10 mouse cellular contexts compared by ENCODE assay signal in genomic region chr11:75154053-75154585, GRCm38 (mm10). TPM values are rescaled to one million over a fixed set of nuclear protein-coding genes. Genes with fewer than 3 reads are reported as not detected.
A peak's percentile ranks its signal among the peaks of the same experiment; 100 is the strongest.
DNase-seq lines count a peak whose midpoint lies in the region; ATAC-seq and TF ChIP-seq lines count a peak whose summit lies in the region.
"Had no signal": no experiment of that assay in that cellular context is flagged by ENCODE, and none has a peak within 500 bp of the region (broad histone marks: within the 10 kb centered on the region; RNA-seq: fewer than 3 reads in every experiment).

No protein-coding gene starts in this region.

- H3K79me2 ChIP-seq in MEL (ENCODE audit: control insufficient read depth, insufficient read depth, low read length, poor library complexity) = no peaks in the 10 kb centered on the region

- H3K4me2 ChIP-seq in liver, embryonic 13.5 days = no peak overlapping the region
- H3K4me2 ChIP-seq in liver, embryonic 12.5 days = no peak overlapping the region
- H3K4me2 ChIP-seq: embryonic facial prominence, embryonic 12.5 days; hindbrain, embryonic 15.5 days had no signal

- intact Hi-C loops in gastrocnemius, adult 2 months (cut with DNase I) = no loop called here

- no peaks in the 10 kb centered on the region for H3K9me3 ChIP-seq in liver, embryonic 13.5 days (replicated peaks)
- no peaks in the 10 kb centered on the region for H3K9me3 ChIP-seq in liver, embryonic 12.5 days (replicated peaks)
- H3K9me3 ChIP-seq in MEL (replicated peaks; ENCODE audit: insufficient read depth, low read length) = no peaks in the 10 kb centered on the region
- H3K9me3 ChIP-seq: embryonic facial prominence, embryonic 12.5 days; hindbrain, embryonic 15.5 days had no signal

- no peak overlapping the region for H3K4me3 ChIP-seq in gastrocnemius, adult 2 months
- no peak overlapping the region for H3K4me3 ChIP-seq in liver, embryonic 13.5 days (replicated peaks)
- no peak overlapping the region for H3K4me3 ChIP-seq in liver, embryonic 12.5 days
- H3K4me3 ChIP-seq in MEL (ENCODE audit: control insufficient read depth in 1 of 2, insufficient read depth in 1 of 2, low read depth in 2 of 2, low read length in 2 of 2) = no peak overlapping the region
- H3K4me3 ChIP-seq: embryonic facial prominence, embryonic 12.5 days; hindbrain, embryonic 15.5 days had no signal

- peak overlapping the region; percentile 92 for H3K27ac ChIP-seq in gastrocnemius, adult 2 months
- H3K27ac ChIP-seq in liver, embryonic 13.5 days = peak overlapping the region; percentile 15
- H3K27ac ChIP-seq in liver, embryonic 12.5 days = no peak overlapping the region
- no peak overlapping the region for H3K27ac ChIP-seq in MEL (ENCODE audit: control insufficient read depth, low read depth, low read length)
- H3K27ac ChIP-seq: embryonic facial prominence, embryonic 12.5 days had no signal

- 39% methylated on average over 6 of the region's 6 CpGs for WGBS in liver, embryonic 13.5 days (ENCODE audit: insufficient replicate concordance)
- WGBS in liver, embryonic 12.5 days (ENCODE audit: insufficient replicate concordance) = 50% methylated on average over 6 of the region's 6 CpGs

- H3K36me3 ChIP-seq in liver, embryonic 13.5 days = 0 out of 2 replicates have a peak, but pooled peaks cover 3% of the 10 kb centered on the region
- H3K36me3 ChIP-seq in liver, embryonic 12.5 days = peaks cover 18% of the 10 kb centered on the region
- H3K36me3 ChIP-seq in MEL (ENCODE audit: control insufficient read depth in 1 of 2, insufficient read depth in 2 of 2, low read length in 2 of 2) = peaks cover 7 to 17% of the 10 kb centered on the region in 2 experiments

- 0 out of 2 replicates have a peak, but pooled peaks have one; percentile 22 for ATAC-seq in liver, embryonic 13.5 days (ENCODE audit: low read depth)
- no peak for ATAC-seq in liver, embryonic 12.5 days
- ATAC-seq in megakaryocyte, adult 5-6 weeks (ENCODE audit: poor library complexity, severe bottlenecking) = peak; percentile 57

- H3K27me3 ChIP-seq in liver, embryonic 13.5 days = no peaks in the 10 kb centered on the region
- no peaks in the 10 kb centered on the region for H3K27me3 ChIP-seq in liver, embryonic 12.5 days (replicated peaks)
- no peaks in the 10 kb centered on the region for H3K27me3 ChIP-seq in MEL (ENCODE audit: control insufficient read depth in 1 of 2, insufficient read depth in 2 of 2, low read length in 2 of 2)
- H3K27me3 ChIP-seq: embryonic facial prominence, embryonic 12.5 days; hindbrain, embryonic 15.5 days had no signal

- no peak for DNase-seq in gastrocnemius, adult 2 months
- DNase-seq in gastrocnemius, adult 18-20 months (ENCODE audit: low spot score) = no peak
- no peak for DNase-seq in liver, embryonic 13.5 days
- peak; percentile 57 for DNase-seq in MEL (ENCODE audit: low read depth, low spot score)
- no peak for DNase-seq in ovary, postnatal 36 days (ENCODE audit: low spot score)
- no peak for DNase-seq in thymus, adult 18-20 months

- no peak for TF ChIP-seq EP300 in MEL (IDR thresholded peaks at IDR 0.05; ENCODE audit: low read depth in 1 of 2, low read length in 2 of 2)

- TF ChIP-seq POLR2A in MEL (IDR thresholded peaks at IDR 0.05; ENCODE audit: control insufficient read depth in 1 of 2, insufficient read depth in 1 of 2, low read depth in 1 of 2, low read length in 2 of 2, poor library complexity in 1 of 2) = no peak

- peak; percentile 4; the same call in 1 of the 2 replicates for TF ChIP-seq CTCF in gastrocnemius, adult 2 months (IDR thresholded peaks at IDR 0.05)
- peak in 2 of 3 experiments; percentile 9 to 34; a peak in 3 of 6 replicates for TF ChIP-seq CTCF in MEL (IDR thresholded peaks at IDR 0.05 in 2 of 3, conservative IDR thresholded peaks at IDR 0.05 in 1 of 3; ENCODE audit: control insufficient read depth in 1 of 3, insufficient read depth in 1 of 3, low read depth in 2 of 3, low read length in 3 of 3, poor library complexity in 1 of 3, severe bottlenecking in 1 of 3)

- no peak overlapping the region for H3K9ac ChIP-seq in liver, embryonic 13.5 days
- H3K9ac ChIP-seq in liver, embryonic 12.5 days = no peak overlapping the region
- H3K9ac ChIP-seq in MEL (ENCODE audit: control insufficient read depth, low read depth, low read length, poor library complexity, severe bottlenecking) = no peak overlapping the region
- H3K9ac ChIP-seq: embryonic facial prominence, embryonic 12.5 days; hindbrain, embryonic 15.5 days had no signal

- peaks cover 53% of the 10 kb centered on the region for H3K4me1 ChIP-seq in liver, embryonic 13.5 days (replicated peaks)
- H3K4me1 ChIP-seq in liver, embryonic 12.5 days = peaks cover 55% of the 10 kb centered on the region
- H3K4me1 ChIP-seq in MEL (ENCODE audit: control insufficient read depth in 1 of 2, insufficient read depth in 2 of 2, low read length in 2 of 2) = peaks cover 8 to 21% of the 10 kb centered on the region in 2 experiments
- H3K4me1 ChIP-seq: hindbrain, embryonic 15.5 days had no signal

- peak; percentile 27 for TF ChIP-seq RAD21 in MEL (IDR thresholded peaks at IDR 0.05; ENCODE audit: low read depth, low read length)

TF ChIP-seq in MEL, 35 proteins besides CTCF, POLR2A, EP300 and RAD21:
- peak; percentile 26; the same call in 1 of the 2 replicates for TF ChIP-seq SMC3 (IDR thresholded peaks at IDR 0.05; ENCODE audit: low read depth, low read length)
- TF ChIP-seq BHLHE40 (IDR thresholded peaks at IDR 0.05; ENCODE audit: borderline replicate concordance, low read depth, low read length) = no peak

RNA-seq across cellular contexts. Expression of gene Hic1, which starts 15.2 kb away (rescaled TPM):
- 1 to 10 TPM; 4.6 to 6.6 TPM for total RNA-seq in gastrocnemius, adult 2 months (2021)
- total RNA-seq in gastrocnemius, adult 18-20 months (2021) = 1 to 10 TPM; 1.8 to 6.6 TPM
- polyA plus RNA-seq in liver, embryonic 13.5 days (2015; fragmentation: Nextera tagmentation; extraction: Ambion mirVana) = 1.2 and 1.5 TPM in 2 replicates
- polyA plus RNA-seq in liver, embryonic 12.5 days (2016; fragmentation: Nextera tagmentation; extraction: Ambion mirVana) = 4.6 and 5.8 TPM in 2 replicates
- 16.7 and 18.8 TPM in 2 replicates for total RNA-seq in MEL (2012; rRNA removed)
- polyA plus RNA-seq in MEL (2012; ENCODE audit: insufficient read depth in 1 of 2, insufficient read length in 2 of 2, low read depth in 1 of 2, low replicate concordance in 2 of 2, missing spikeins in 1 of 2) = 10 to 100 TPM in 1 of 2 experiments, not detected in 1; 18.2 TPM
- total RNA-seq in megakaryocyte, adult 5-6 weeks (2015) = 0.14 TPM in 1 of 2 replicates, not detected in the other
- 0.04 and 0.07 TPM in 2 replicates for total RNA-seq in megakaryocyte, adult 5-6 weeks (2017)

RNA-seq across cellular contexts. Expression of gene Ovca2, which starts 24.5 kb away (rescaled TPM):
- total RNA-seq in gastrocnemius, adult 2 months (2021) = 1 to 10 TPM; 2.5 to 3.6 TPM
- total RNA-seq in gastrocnemius, adult 18-20 months (2021) = 1 to 10 TPM; 2.5 to 2.8 TPM
- polyA plus RNA-seq in liver, embryonic 13.5 days (2015; fragmentation: Nextera tagmentation; extraction: Ambion mirVana) = 13.3 and 13.4 TPM in 2 replicates
- 17.6 and 17.9 TPM in 2 replicates for polyA plus RNA-seq in liver, embryonic 12.5 days (2016; fragmentation: Nextera tagmentation; extraction: Ambion mirVana)
- total RNA-seq in MEL (2012; rRNA removed) = 22.7 and 33.1 TPM in 2 replicates
- polyA plus RNA-seq in MEL (2012; ENCODE audit: insufficient read depth in 1 of 2, insufficient read length in 2 of 2, low read depth in 1 of 2, low replicate concordance in 2 of 2, missing spikeins in 1 of 2) = 10 to 100 TPM in 1 of 2 experiments, not detected in 1; 23.1 TPM
- total RNA-seq in megakaryocyte, adult 5-6 weeks (2015) = 11.5 and 17.2 TPM in 2 replicates
- 7.8 and 11.0 TPM in 2 replicates for total RNA-seq in megakaryocyte, adult 5-6 weeks (2017)

RNA-seq across cellular contexts. Expression of gene Dph1, which starts 36.9 kb away (rescaled TPM):
- 1 to 10 TPM; 5.5 to 6.2 TPM for total RNA-seq in gastrocnemius, adult 2 months (2021)
- total RNA-seq in gastrocnemius, adult 18-20 months (2021) = 1 to 10 TPM; 4.6 to 5.6 TPM
- 13.8 and 15.8 TPM in 2 replicates for polyA plus RNA-seq in liver, embryonic 13.5 days (2015; fragmentation: Nextera tagmentation; extraction: Ambion mirVana)
- polyA plus RNA-seq in liver, embryonic 12.5 days (2016; fragmentation: Nextera tagmentation; extraction: Ambion mirVana) = 19.7 and 20.5 TPM in 2 replicates
- total RNA-seq in MEL (2012; rRNA removed) = 54.2 and 59.5 TPM in 2 replicates
- polyA plus RNA-seq in MEL (2012; ENCODE audit: insufficient read depth in 1 of 2, insufficient read length in 2 of 2, low read depth in 1 of 2, low replicate concordance in 2 of 2, missing spikeins in 1 of 2) = 10 to 100 TPM in 1 of 2 experiments, not detected in 1; 58.4 TPM
- 0.52 and 1.3 TPM in 2 replicates for total RNA-seq in megakaryocyte, adult 5-6 weeks (2015)
- total RNA-seq in megakaryocyte, adult 5-6 weeks (2017) = 1.8 and 2.0 TPM in 2 replicates

RNA-seq across cellular contexts. Expression of gene Rtn4rl1, which starts 39.5 kb away (rescaled TPM):
- 1 to 10 TPM in 1 of 2 experiments, under 1 TPM in 1; 0.54 to 1.1 TPM for total RNA-seq in gastrocnemius, adult 2 months (2021)
- total RNA-seq in gastrocnemius, adult 18-20 months (2021) = 1 to 10 TPM in 1 of 2 experiments, under 1 TPM in 1; 0.96 to 1.1 TPM
- 0.78 and 0.97 TPM in 2 replicates for polyA plus RNA-seq in liver, embryonic 13.5 days (2015; fragmentation: Nextera tagmentation; extraction: Ambion mirVana)
- polyA plus RNA-seq in liver, embryonic 12.5 days (2016; fragmentation: Nextera tagmentation; extraction: Ambion mirVana) = 1.2 and 1.3 TPM in 2 replicates
- total RNA-seq in MEL (2012; rRNA removed) = 0.35 and 0.46 TPM in 2 replicates
- polyA plus RNA-seq in MEL (2012; ENCODE audit: insufficient read depth in 1 of 2, insufficient read length in 2 of 2, low read depth in 1 of 2, low replicate concordance in 2 of 2, missing spikeins in 1 of 2) = 1 to 10 TPM in 1 of 2 experiments, not detected in 1; 2.6 TPM
- total RNA-seq in megakaryocyte, adult 5-6 weeks (2015) = 1.2 and 1.3 TPM in 2 replicates
- 0.08 and 0.81 TPM in 2 replicates for total RNA-seq in megakaryocyte, adult 5-6 weeks (2017)

Comparison
In these comparisons a context has a peak if more than half of its experiments do, and no peak if none do; other contexts are left out.
1. H3K27ac ChIP-seq: peak in gastrocnemius, adult 2 months (single experiment) and liver, embryonic 13.5 days (single experiment); none in liver, embryonic 12.5 days (single experiment) and MEL (single experiment).